Mouse (Mus musculus): ENCODE results near the gene Itgb1. TPM values are rescaled to one million over a fixed set of nuclear protein-coding genes. Genes with fewer than 3 reads are reported as not detected.

The Itgb1 gene
- polyA plus RNA-seq, 1 experiment = 284 TPM

- Histone ChIP-seq H3K4me3 (ENCODE audit: insufficient read depth, low read length) (peak overlapping the region; percentile 56), H3K4me1 (ENCODE audit: control insufficient read depth, insufficient read depth, low read length) (peaks cover 18% of the 10 kb centered on the region), H3K27ac (ENCODE audit: insufficient read depth, low read depth, low read length) (peak overlapping the region; percentile 100)
- TF ChIP-seq CTCF (IDR thresholded peaks at IDR 0.05; ENCODE audit: low read depth, low read length) = no peak
- no peak for TF ChIP-seq POLR2A (IDR thresholded peaks at IDR 0.05; ENCODE audit: borderline replicate concordance, low read depth, low read length)
Measured at GRCm38 (mm10) chr8:128654365-128655099, 30.9 kb upstream of the Itgb1 start.

GRCm38 (mm10) chr8:128662144-128662543 lies 23.3 kb upstream of the Itgb1 start:
- TF ChIP-seq POLR2A (IDR thresholded peaks at IDR 0.05; ENCODE audit: borderline replicate concordance, low read depth, low read length) (no peak), CTCF (IDR thresholded peaks at IDR 0.05; ENCODE audit: low read depth, low read length) (no peak)
- Histone ChIP-seq H3K4me1 (ENCODE audit: control insufficient read depth, insufficient read depth, low read length) (peaks cover 7% of the 10 kb centered on the region), H3K27ac (ENCODE audit: insufficient read depth, low read depth, low read length) (no peak overlapping the region), H3K4me3 (ENCODE audit: insufficient read depth, low read length) (no peak overlapping the region)

GRCm38 (mm10) chr8:128662696-128663095 lies 22.8 kb upstream of the Itgb1 start:
- H3K4me1 ChIP-seq (ENCODE audit: control insufficient read depth, insufficient read depth, low read length) = peaks cover 10% of the 10 kb centered on the region
- no peak overlapping the region for H3K4me3 ChIP-seq (ENCODE audit: insufficient read depth, low read length)
- H3K27ac ChIP-seq (ENCODE audit: insufficient read depth, low read depth, low read length) = no peak overlapping the region
- TF ChIP-seq CTCF (IDR thresholded peaks at IDR 0.05; ENCODE audit: low read depth, low read length) (no peak), POLR2A (IDR thresholded peaks at IDR 0.05; ENCODE audit: borderline replicate concordance, low read depth, low read length) (no peak)

- H3K4me3 ChIP-seq (ENCODE audit: insufficient read depth, low read length) = no peak overlapping the region
- H3K4me1 ChIP-seq (ENCODE audit: control insufficient read depth, insufficient read depth, low read length) = peaks cover 14% of the 10 kb centered on the region
- no peak overlapping the region for H3K27ac ChIP-seq (ENCODE audit: insufficient read depth, low read depth, low read length)
- TF ChIP-seq POLR2A (IDR thresholded peaks at IDR 0.05; ENCODE audit: borderline replicate concordance, low read depth, low read length) = no peak
- no peak for TF ChIP-seq CTCF (IDR thresholded peaks at IDR 0.05; ENCODE audit: low read depth, low read length)
Measured at GRCm38 (mm10) chr8:128663106-128663505, 22.3 kb upstream of the Itgb1 start.

GRCm38 (mm10) chr8:128666576-128667263 lies 18.7 kb upstream of the Itgb1 start:
- no peak overlapping the region for H3K4me3 ChIP-seq (ENCODE audit: insufficient read depth, low read length)
- TF ChIP-seq CTCF (IDR thresholded peaks at IDR 0.05; ENCODE audit: low read depth, low read length) (no peak), POLR2A (IDR thresholded peaks at IDR 0.05; ENCODE audit: borderline replicate concordance, low read depth, low read length) (no peak)
- no peak overlapping the region for H3K27ac ChIP-seq (ENCODE audit: insufficient read depth, low read depth, low read length)
- peaks cover 14% of the 10 kb centered on the region for H3K4me1 ChIP-seq (ENCODE audit: control insufficient read depth, insufficient read depth, low read length)

- Histone ChIP-seq H3K4me1 (ENCODE audit: control insufficient read depth, insufficient read depth, low read length) (peaks cover 10% of the 10 kb centered on the region), H3K4me3 (ENCODE audit: insufficient read depth, low read length) (no peak overlapping the region), H3K27ac (ENCODE audit: insufficient read depth, low read depth, low read length) (no peak overlapping the region)
- TF ChIP-seq POLR2A (IDR thresholded peaks at IDR 0.05; ENCODE audit: borderline replicate concordance, low read depth, low read length) = no peak
- no peak for TF ChIP-seq CTCF (IDR thresholded peaks at IDR 0.05; ENCODE audit: low read depth, low read length)
Measured at GRCm38 (mm10) chr8:128671813-128672212, 13.6 kb upstream of the Itgb1 start.

GRCm38 (mm10) chr8:128672441-128672840 lies 13.0 kb upstream of the Itgb1 start:
- Histone ChIP-seq H3K4me3 (ENCODE audit: insufficient read depth, low read length) (no peak overlapping the region), H3K4me1 (ENCODE audit: control insufficient read depth, insufficient read depth, low read length) (peaks cover 8% of the 10 kb centered on the region), H3K27ac (ENCODE audit: insufficient read depth, low read depth, low read length) (no peak overlapping the region)
- TF ChIP-seq CTCF (IDR thresholded peaks at IDR 0.05; ENCODE audit: low read depth, low read length) = no peak
- no peak for TF ChIP-seq POLR2A (IDR thresholded peaks at IDR 0.05; ENCODE audit: borderline replicate concordance, low read depth, low read length)

- no peak for TF ChIP-seq POLR2A (IDR thresholded peaks at IDR 0.05; ENCODE audit: borderline replicate concordance, low read depth, low read length)
- no peak for TF ChIP-seq CTCF (IDR thresholded peaks at IDR 0.05; ENCODE audit: low read depth, low read length)
Measured at GRCm38 (mm10) chr8:128672950-128673349, 12.5 kb upstream of the Itgb1 start.

GRCm38 (mm10) chr8:128675848-128676629 lies 9.4 kb upstream of the Itgb1 start:
- no peak overlapping the region for H3K27ac ChIP-seq (ENCODE audit: insufficient read depth, low read depth, low read length)
- TF ChIP-seq CTCF (IDR thresholded peaks at IDR 0.05; ENCODE audit: low read depth, low read length) (no peak), POLR2A (IDR thresholded peaks at IDR 0.05; ENCODE audit: borderline replicate concordance, low read depth, low read length) (no peak)
- H3K4me3 ChIP-seq (ENCODE audit: insufficient read depth, low read length) = no peak overlapping the region
- peaks cover 14% of the 10 kb centered on the region for H3K4me1 ChIP-seq (ENCODE audit: control insufficient read depth, insufficient read depth, low read length)

More at GRCm38 (mm10) chr8:128672950-128673349, 12.5 kb upstream of the Itgb1 start:
- Histone ChIP-seq H3K4me3 (ENCODE audit: insufficient read depth, low read length) (no peak overlapping the region), H3K4me1 (ENCODE audit: control insufficient read depth, insufficient read depth, low read length) (peaks cover 6% of the 10 kb centered on the region), H3K27ac (ENCODE audit: insufficient read depth, low read depth, low read length) (no peak overlapping the region)

Data from bone marrow macrophage, adult 2 months (primary cell).